Mouse (Mus musculus): ENCODE data around the gene Ccdc170. TPM values are rescaled to one million over a fixed set of nuclear protein-coding genes. Genes with fewer than 3 reads are reported as not detected.

The Ccdc170 gene
- 0.16 and 0.67 TPM in 2 replicates for polyA plus RNA-seq (2012; rRNA removed)

GRCm38 (mm10) chr10:4482355-4482754 lies at the start of gene Ccdc170:
Gene Ccdc170 (plus strand): TSS chr10:4482502.

GRCm38 (mm10) chr10:4611386-4612155 lies 129.3 kb downstream of the Ccdc170 start, which contains the start of gene Esr1:
Gene Esr1 (plus strand): TSS chr10:4611593.

Other genes with a start within 250 kb of the Ccdc170 start
- 3.1 and 3.6 TPM in 2 replicates for gene Akap12, start 216.1 kb upstream of the Ccdc170 start, polyA plus RNA-seq (2012; rRNA removed)
- gene Zbtb2, start 94.4 kb upstream of the Ccdc170 start, polyA plus RNA-seq (2012; rRNA removed), result 7.8 and 7.9 TPM in 2 replicates
- 17.2 and 17.3 TPM in 2 replicates for gene Rmnd1, start 50.1 kb upstream of the Ccdc170 start, polyA plus RNA-seq (2012; rRNA removed)
- 4.8 and 5.6 TPM in 2 replicates for gene Armt1, start 50.0 kb upstream of the Ccdc170 start, polyA plus RNA-seq (2012; rRNA removed)
- gene Esr1, start 129.1 kb downstream of the Ccdc170 start, polyA plus RNA-seq (2012; rRNA removed), result 1.9 and 2.6 TPM in 2 replicates